Mouse (Mus musculus): ENCODE measurements at regions not wholly inside any gene's neighbourhood (a gene's known extent, or its start where the extent isn't known, plus 50 kb on each side); places are given as distances from the start of the nearest gene placed in this dataset.

GRCm38 (mm10) chr2:109559088-109560030 lies 115.1 kb upstream of the Bdnf start:
- TF ChIP-seq CTCF (IDR thresholded peaks at IDR 0.05): no peak
- no peak for TF ChIP-seq EP300 (IDR thresholded peaks at IDR 0.05)
